Mouse (Mus musculus) CH12.LX (cell line): Measurements from ENCODE around the gene Pacs2. TPM values are rescaled to one million over a fixed set of nuclear protein-coding genes. Genes with fewer than 3 reads are reported as not detected.

Experiments
- DNase-seq: peaks from one replicate; pipeline ENCODE4 v3.0.0-alpha.2; 2013; ENCODE audit errors: extremely low read depth
- H3K27ac ChIP-seq: 2 replicates; pipeline ENCODE4 v1.5.1; 2012; ENCODE audit warnings: low read depth, mild to moderate bottlenecking, control low read depth, moderate library complexity; ENCODE audit not compliant: insufficient read depth
- H3K27me3 ChIP-seq: replicated peaks from 2 replicates; pipeline ENCODE3; 2012; ENCODE audit warnings: inconsistent platforms
- H3K36me3 ChIP-seq, 2 experiments: replicated peaks in 1 of 2; 2 replicates each; pipeline versions ENCODE3 to v1.6.1; 2012; ENCODE audit warnings: inconsistent platforms in 1 of 2, low read length in 1 of 2, mild to moderate bottlenecking in 1 of 2, mixed read lengths in 1 of 2, moderate library complexity in 1 of 2; ENCODE audit not compliant: control insufficient read depth in 1 of 2, insufficient read depth in 1 of 2
- H3K4me1 ChIP-seq, 2 experiments: 2 replicates each; pipeline ENCODE4 v1.6.1; 2012; ENCODE audit warnings: inconsistent platforms in 1 of 2, moderate library complexity in 1 of 2; ENCODE audit not compliant: insufficient read depth in 2 of 2, control insufficient read depth in 1 of 2
- H3K4me2 ChIP-seq: 2 replicates; pipeline ENCODE4 v1.6.1; 2012; ENCODE audit warnings: low read depth, mild to moderate bottlenecking, control low read depth; ENCODE audit not compliant: poor library complexity, insufficient read depth, severe bottlenecking
- H3K4me3 ChIP-seq, 3 experiments: fragments of 150-350 bp in 1 of 3; sonication (generic) in 1 of 3; replicated peaks in 1 of 3; 2 replicates each; pipeline versions ENCODE3 to v1.5.1; 2011 to 2012; ENCODE audit warnings: low read depth in 2 of 3, low read length in 2 of 3, mild to moderate bottlenecking in 2 of 3, moderate library complexity in 2 of 3, control low read depth in 1 of 3, improper control_type of control experiment in 1 of 3, inconsistent platforms in 1 of 3, mixed read lengths in 1 of 3; ENCODE audit not compliant: poor library complexity in 1 of 3
- H3K79me2 ChIP-seq: replicated peaks from 2 replicates; pipeline ENCODE4 v1.6.1; 2012; ENCODE audit warnings: mild to moderate bottlenecking, moderate library complexity; ENCODE audit not compliant: control insufficient read depth, poor library complexity, insufficient read depth, severe bottlenecking; ENCODE audit errors: extremely low read depth
- H3K9ac ChIP-seq: 2 replicates; pipeline ENCODE4 v1.6.1; 2012; ENCODE audit warnings: low read depth, mild to moderate bottlenecking, control low read depth, moderate library complexity; ENCODE audit not compliant: insufficient read depth
- H3K9me3 ChIP-seq: replicated peaks from 2 replicates; pipeline ENCODE3; 2012; ENCODE audit warnings: low read length, inconsistent platforms, mixed read lengths
- BHLHE40 ChIP-seq: IDR thresholded peaks from 2 replicates; pipeline ENCODE4 v1.6.1; 2011; ENCODE audit warnings: mild to moderate bottlenecking, low read depth, low read length, improper control_type of control experiment
- CTCF ChIP-seq, 2 experiments: IDR thresholded peaks in 1 of 2; conservative IDR thresholded peaks in 1 of 2; 2 replicates each; pipeline ENCODE4 v1.5.1; 2011 to 2012; ENCODE audit warnings: low read depth in 2 of 2, low read length in 2 of 2, improper control_type of control experiment in 1 of 2, inconsistent platforms in 1 of 2, mild to moderate bottlenecking in 1 of 2, moderate library complexity in 1 of 2
- HCFC1 ChIP-seq: IDR thresholded peaks from 2 replicates; pipeline ENCODE4 v1.6.1; 2012; ENCODE audit warnings: low read depth, mild to moderate bottlenecking, inconsistent platforms, low read length, improper control_type of control experiment
- JUN ChIP-seq: IDR thresholded peaks from 2 replicates; pipeline ENCODE4 v1.6.1; 2011; ENCODE audit warnings: low read depth, mild to moderate bottlenecking, low read length, improper control_type of control experiment, moderate library complexity; ENCODE audit not compliant: insufficient read depth
- KAT2A ChIP-seq: IDR thresholded peaks from 2 replicates; pipeline ENCODE4 v1.6.1; 2012; ENCODE audit warnings: low read length, improper control_type of control experiment, inconsistent platforms; ENCODE audit not compliant: insufficient replicate concordance
- MEF2A ChIP-seq: IDR thresholded peaks from 2 replicates; pipeline ENCODE4 v1.6.1; 2014; ENCODE audit warnings: low read depth, mild to moderate bottlenecking, inconsistent platforms, low read length, improper control_type of control experiment, borderline replicate concordance
- MXI1 ChIP-seq: IDR thresholded peaks from 2 replicates; pipeline ENCODE4 v1.6.1; 2011; ENCODE audit warnings: mild to moderate bottlenecking, low read depth, low read length, improper control_type of control experiment
- MYC ChIP-seq: IDR thresholded peaks from 2 replicates; pipeline ENCODE4 v1.6.1; 2011; ENCODE audit warnings: low read depth, mild to moderate bottlenecking, improper control_type of control experiment, low read length
- NELFE ChIP-seq: IDR thresholded peaks from 2 replicates; pipeline ENCODE4 v1.6.1; 2011; ENCODE audit warnings: low read depth, low read length, improper control_type of control experiment
- PAX5 ChIP-seq: IDR thresholded peaks from 2 replicates; pipeline ENCODE4 v1.6.1; 2012; ENCODE audit warnings: low read length, inconsistent platforms, mixed read lengths
- POLR2A ChIP-seq: IDR thresholded peaks from 2 replicates; pipeline ENCODE4 v1.6.1; 2011; ENCODE audit warnings: low read depth, mild to moderate bottlenecking, improper control_type of control experiment, low read length
- POLR2AphosphoS2 ChIP-seq: IDR thresholded peaks from 2 replicates; pipeline ENCODE4 v1.6.1; 2011; ENCODE audit warnings: low read depth, low read length, improper control_type of control experiment
- RAD21 ChIP-seq: IDR thresholded peaks from 2 replicates; pipeline ENCODE4 v1.6.1; 2011; ENCODE audit warnings: low read depth, mild to moderate bottlenecking, low read length, improper control_type of control experiment, moderate library complexity
- SIN3A ChIP-seq: IDR thresholded peaks from 2 replicates; pipeline ENCODE4 v1.6.1; 2012; ENCODE audit warnings: low read length, improper control_type of control experiment, inconsistent platforms
- SMC3 ChIP-seq: IDR thresholded peaks from 2 replicates; pipeline ENCODE4 v1.6.1; 2011; ENCODE audit warnings: low read depth, low read length, improper control_type of control experiment
- TBP ChIP-seq: conservative IDR thresholded peaks from 2 replicates; pipeline ENCODE4 v1.6.1; 2011; ENCODE audit warnings: low read depth, low read length, improper control_type of control experiment
- TCF12 ChIP-seq: IDR thresholded peaks from 2 replicates; pipeline ENCODE4 v1.6.1; 2014; ENCODE audit warnings: low read depth, mild to moderate bottlenecking, inconsistent platforms, low read length, improper control_type of control experiment
- USF1 ChIP-seq: IDR thresholded peaks from 2 replicates; pipeline ENCODE4 v1.6.1; 2014; ENCODE audit warnings: low read depth, mild to moderate bottlenecking, inconsistent platforms, low read length, improper control_type of control experiment
- ZC3H11A ChIP-seq: IDR thresholded peaks from 2 replicates; pipeline ENCODE4 v1.6.1; 2012; ENCODE audit warnings: low read depth, mild to moderate bottlenecking, inconsistent platforms, low read length, improper control_type of control experiment
- ZKSCAN1 ChIP-seq: IDR thresholded peaks from 2 replicates; pipeline ENCODE4 v1.6.1; 2012; ENCODE audit warnings: low read depth, inconsistent platforms, low read length, improper control_type of control experiment, borderline replicate concordance
- dilution Hi-C: fragments of 300-500 bp; cut with MboI; formaldehyde crosslinking; loops from 2 replicates; pipeline ENCODE4 v1.14.3; 2020; ENCODE audit warnings: low sequenced_read_pairs; ENCODE audit not compliant: extremely low pct_unique_long_range_greater_than_20kb, extremely low pct_ligation_motif_present
- in situ Hi-C: fragments of 300-500 bp; cut with MboI; formaldehyde crosslinking; loops from 3 replicates; pipeline ENCODE4 v1.14.3; 2019; ENCODE audit warnings: low sequenced_read_pairs, low pct_ligation_motif_present, low pct_unique_long_range_greater_than_20kb, mixed read lengths
- polyA plus RNA-seq: library from polyadenylated mRNA; unstranded; fragments of >175 nt; gene quantifications from 2 replicates; pipeline ENCODE4 v1.2.1, GENCODE M21; 2012; ENCODE audit warnings: low read depth; ENCODE audit not compliant: insufficient read length
- total RNA-seq, 2 experiments: library from RNA; depleted of rRNA; stranded (reverse); fragments of 300-350 nt in 1 of 2; fragments of >200 nt in 1 of 2; gene quantifications; 2 replicates each; pipeline ENCODE4 v1.2.3; 2012 to 2014

Pacs2 gene
- total and polyA plus RNA-seq, 3 experiments: 3.1 to 7.1 (median 7.0) TPM

DNA sequence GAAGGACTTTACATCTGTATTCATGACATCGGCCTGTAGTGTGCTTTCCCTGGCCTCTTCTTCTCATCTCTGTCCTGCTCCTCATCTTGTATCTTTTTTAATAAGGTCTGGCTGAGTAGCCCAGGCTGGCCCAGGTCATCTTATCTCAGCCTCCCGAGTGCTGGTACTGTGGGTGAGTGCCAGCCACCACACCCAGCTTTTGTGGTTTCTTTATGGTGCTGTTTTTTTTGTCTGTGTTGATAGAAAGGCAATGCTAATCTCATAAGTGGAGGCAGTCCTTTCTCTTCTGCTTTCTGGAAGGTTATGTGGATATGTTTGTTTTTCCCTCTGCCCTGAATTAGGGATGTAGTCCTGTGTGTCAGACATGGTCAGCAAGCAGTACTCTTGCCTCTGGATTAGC, 28.2 kb downstream of the Pacs2 start:
- no peak for TF ChIP-seq PAX5
- TF ChIP-seq MEF2A: no peak
- no peak for TF ChIP-seq KAT2A
- no peak for TF ChIP-seq SIN3A
- no peak for TF ChIP-seq HCFC1
- TF ChIP-seq POLR2A: no peak
- TF ChIP-seq MXI1: no peak
- TF ChIP-seq JUN: no peak
- TF ChIP-seq TCF12: no peak
- no peak for TF ChIP-seq POLR2AphosphoS2
- TF ChIP-seq MYC: no peak
- no peak for TF ChIP-seq ZC3H11A
- TF ChIP-seq NELFE: no peak
- no peak for TF ChIP-seq USF1
- no peak for TF ChIP-seq TBP
- TF ChIP-seq ZKSCAN1: no peak
- TF ChIP-seq, all 38 proteins: peak for 0
- H3K36me3 ChIP-seq: peaks cover 0 to 21% of the 10 kb centered on the region in 2 experiments
- H3K4me3 ChIP-seq: no peak overlapping the region
- in situ Hi-C loops: no loop called here
- H3K4me2 ChIP-seq: no peak overlapping the region
- H3K9me3 ChIP-seq: no peaks in the 10 kb centered on the region
- no peak overlapping the region for H3K27ac ChIP-seq
- no peaks in the 10 kb centered on the region for H3K79me2 ChIP-seq
- dilution Hi-C loops: no loop called here
- no peak for DNase-seq
- H3K9ac ChIP-seq: no peak overlapping the region
- no peaks in the 10 kb centered on the region for H3K27me3 ChIP-seq
- H3K4me1 ChIP-seq: peaks cover 0 to 2% of the 10 kb centered on the region in 2 experiments; a peak in 1 of 4 replicates

GRCm38 (mm10) chr12:113044916-113045677, 30.8 kb downstream of the Pacs2 start:
- H3K4me1 ChIP-seq: peaks cover 3 to 9% of the 10 kb centered on the region in 2 experiments; a peak in 3 of 4 replicates

More at GRCm38 (mm10) chr12:113044916-113045677, 30.8 kb downstream of the Pacs2 start:
- Histone ChIP-seq H3K27ac (no peak overlapping the region), H3K9ac (no peak overlapping the region), H3K79me2 (no peaks in the 10 kb centered on the region), H3K36me3 (peaks cover 1 to 39% of the 10 kb centered on the region in 2 experiments), H3K4me2 (no peak overlapping the region), H3K27me3 (no peaks in the 10 kb centered on the region), H3K9me3 (no peaks in the 10 kb centered on the region), H3K4me3 (no peak overlapping the region)
- TF ChIP-seq CTCF (conservative IDR thresholded peaks at IDR 0.05 in 1 of 2, IDR thresholded peaks at IDR 0.05 in 1 of 2; ENCODE audit: low read depth in 2 of 2, low read length in 2 of 2) (peak; percentile 12 to 82; a peak in 2 of 4 replicates), RAD21 (peak; percentile 72), SMC3 (peak; percentile 62), BHLHE40 (no peak)
- DNase-seq: peak; percentile 23
- dilution Hi-C loops: no loop called here
- in situ Hi-C loops: no loop called here
